Mouse (Mus musculus) right cerebral cortex, postnatal 25 days (tissue): ENCODE measurements around the gene C1qtnf5.

Experiments used
- DNase-seq: peaks from one replicate; pipeline ENCODE4 v3.0.0; 2022

C1qtnf5 gene

DNA sequence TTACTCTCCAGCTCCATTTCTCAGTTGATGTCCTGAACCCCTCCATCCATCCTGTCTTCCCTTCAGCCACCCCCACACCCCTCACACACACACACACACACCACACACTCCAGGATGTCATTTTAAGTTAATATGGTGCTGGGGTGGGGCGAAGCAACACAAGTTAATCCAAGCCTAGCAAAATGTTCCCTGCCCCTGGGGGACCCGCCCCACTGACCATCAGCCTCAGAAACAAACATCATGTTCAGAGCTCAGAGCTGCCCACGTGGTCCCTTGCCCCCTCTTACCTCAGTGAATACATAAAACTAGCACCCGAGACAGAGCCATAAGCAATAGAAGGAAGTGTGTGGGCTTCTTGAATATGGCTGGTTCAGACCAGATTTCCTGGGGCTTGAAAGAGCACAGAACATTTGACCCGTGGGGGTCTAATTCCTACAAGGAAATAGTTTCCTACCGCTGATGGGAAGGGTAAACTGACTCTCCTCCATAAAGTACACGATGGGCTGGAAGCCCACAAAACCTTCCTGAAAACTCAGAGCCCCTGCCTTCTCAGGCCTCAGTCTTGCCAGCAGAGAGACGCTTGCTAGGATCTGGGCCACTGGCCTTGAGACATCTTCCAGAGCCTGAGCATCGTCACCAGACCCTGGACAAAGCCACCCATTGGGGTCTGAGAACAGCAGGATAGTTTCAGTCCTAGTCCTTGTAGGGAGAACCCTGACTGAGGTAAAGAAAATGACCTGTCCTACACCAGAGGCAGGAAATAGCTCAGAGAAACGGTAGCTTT lies 26.9 kb upstream of the C1qtnf5 start:
- no peak for DNase-seq

- DNase-seq = peak; percentile 61
Observed at GRCm38 (mm10) chr9:44080953-44081352, 26.1 kb upstream of the C1qtnf5 start.

DNA sequence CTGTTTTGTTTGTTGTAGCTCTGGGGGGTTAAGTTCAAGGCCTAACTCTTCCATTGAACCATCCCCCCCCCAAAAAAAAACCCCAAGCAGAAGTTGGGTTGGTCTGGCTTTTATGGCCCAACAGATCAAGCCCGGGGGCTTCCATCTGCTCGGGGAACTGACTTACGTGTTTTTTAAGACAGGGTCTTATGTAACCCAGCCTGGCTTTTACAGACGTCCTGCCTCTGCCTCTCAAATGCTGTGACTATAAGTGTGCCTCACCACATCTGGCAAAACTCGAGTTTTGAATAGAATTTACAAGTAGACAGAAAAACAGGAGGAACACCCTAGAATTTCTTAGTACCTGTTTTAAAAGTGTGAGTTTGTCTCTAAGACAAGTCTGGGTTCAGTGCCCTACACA lies 25.5 kb upstream of the C1qtnf5 start:
- no peak for DNase-seq

DNA sequence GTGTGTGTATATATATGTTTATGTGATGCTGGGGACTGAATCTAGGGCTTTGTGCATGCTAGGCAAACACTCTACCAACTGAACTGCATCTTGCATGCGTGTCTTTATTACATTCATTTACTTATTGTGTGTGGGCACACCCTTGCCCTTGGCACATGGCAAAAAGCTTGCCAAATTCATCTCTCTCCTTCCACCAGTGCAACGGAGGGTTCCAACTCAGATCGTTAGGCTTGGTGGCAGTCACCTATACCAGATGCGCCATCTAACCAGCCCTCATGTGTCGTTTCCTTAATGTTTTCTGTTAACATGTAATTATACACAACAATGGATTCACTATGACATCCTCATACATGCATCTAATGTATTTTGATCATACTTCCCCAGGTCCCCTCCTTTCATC lies 24.8 kb upstream of the C1qtnf5 start:
- DNase-seq = no peak

DNA sequence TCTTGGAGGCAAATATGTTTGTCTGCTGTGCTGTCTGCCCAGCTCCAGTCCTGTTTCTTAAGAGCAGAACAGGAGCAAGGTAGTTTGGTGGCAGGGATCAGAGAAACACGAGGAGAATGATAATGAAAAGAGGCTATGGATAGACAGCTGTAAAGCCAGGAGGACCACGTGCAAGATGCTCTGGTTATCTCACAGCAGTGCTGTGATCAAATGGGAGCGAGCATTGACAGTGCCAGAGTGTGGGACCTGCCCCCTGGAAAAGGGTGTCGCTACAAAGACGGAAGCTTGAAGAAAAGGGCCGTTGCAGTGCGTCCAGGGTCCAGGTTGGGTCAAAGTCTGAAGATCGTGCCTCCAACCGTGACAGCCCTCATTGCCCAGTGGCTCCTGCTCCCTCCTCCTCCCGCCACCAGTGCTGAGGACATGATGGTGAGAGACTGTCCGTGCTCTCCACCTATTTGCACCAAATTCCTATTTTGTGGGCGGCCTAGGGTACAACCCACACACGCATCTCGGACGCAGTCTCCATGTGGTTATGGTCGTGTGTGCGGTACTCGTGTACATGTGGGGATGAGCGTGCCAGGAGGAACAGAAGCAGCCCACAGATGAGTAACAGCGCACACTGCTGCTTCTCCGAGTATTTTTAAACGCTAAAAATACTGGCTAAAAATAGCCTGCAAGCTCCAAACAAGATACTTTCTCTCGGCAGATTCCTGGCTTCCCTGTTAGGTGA lies 23.5 kb upstream of the C1qtnf5 start:
- peak; percentile 82 for DNase-seq

GRCm38 (mm10) chr9:44084236-44084635 lies 22.8 kb upstream of the C1qtnf5 start:
- DNase-seq = no peak

DNA sequence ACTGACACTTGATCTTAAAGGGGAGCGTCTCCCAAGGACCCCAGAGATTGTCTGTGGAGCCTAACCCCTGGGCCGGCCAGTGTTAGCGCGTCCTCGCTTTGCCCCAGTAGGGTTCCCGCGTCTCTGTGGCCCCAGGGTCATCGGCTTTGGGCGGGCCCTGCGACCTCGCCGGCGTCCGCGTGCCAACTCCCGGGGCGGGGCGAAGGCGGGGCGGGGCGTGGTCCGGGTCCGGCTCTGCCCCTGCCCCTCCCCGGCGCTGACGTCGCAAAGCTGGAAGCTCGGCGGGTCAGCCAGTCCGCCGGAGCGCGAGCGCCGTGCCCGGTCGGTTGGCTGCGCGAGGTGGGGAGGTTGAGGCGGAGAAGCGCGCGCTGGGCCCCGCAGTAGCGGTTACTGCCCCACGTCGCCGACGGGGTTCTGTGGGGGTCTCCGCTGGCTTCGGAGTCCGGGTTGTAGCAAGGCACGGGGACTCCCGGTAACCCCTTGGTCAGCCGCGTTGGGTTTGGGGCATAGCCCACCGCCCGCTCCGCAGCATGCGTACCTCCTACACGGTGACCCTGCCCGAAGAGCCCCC lies 22.3 kb upstream of the C1qtnf5 start:
- peak; percentile 94 for DNase-seq

DNA sequence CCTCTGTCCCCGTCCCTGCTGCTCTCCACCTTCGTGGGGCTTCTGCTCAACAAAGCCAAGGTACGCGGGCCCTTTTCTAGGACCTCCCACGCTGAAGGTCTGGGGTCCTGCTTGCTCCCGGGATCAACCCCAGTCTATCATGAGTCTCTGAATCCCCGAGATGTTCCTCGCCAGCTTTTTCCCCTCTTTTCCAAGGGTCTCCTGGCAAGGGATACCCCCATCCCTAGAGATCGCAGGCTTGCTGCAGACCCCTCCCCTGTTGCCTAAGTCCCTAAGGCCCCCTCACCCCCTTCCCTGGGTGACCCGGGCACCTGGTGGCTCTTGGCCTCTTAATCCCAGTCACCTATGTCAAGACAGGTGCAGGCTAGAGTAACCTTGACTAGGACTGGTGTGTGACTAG lies 21.8 kb upstream of the C1qtnf5 start:
- no peak for DNase-seq

GRCm38 (mm10) chr9:44085741-44086665 lies 21.0 kb upstream of the C1qtnf5 start:
- peak; percentile 75 for DNase-seq

GRCm38 (mm10) chr9:44086960-44087359 lies 20.1 kb upstream of the C1qtnf5 start:
- no peak for DNase-seq

DNA sequence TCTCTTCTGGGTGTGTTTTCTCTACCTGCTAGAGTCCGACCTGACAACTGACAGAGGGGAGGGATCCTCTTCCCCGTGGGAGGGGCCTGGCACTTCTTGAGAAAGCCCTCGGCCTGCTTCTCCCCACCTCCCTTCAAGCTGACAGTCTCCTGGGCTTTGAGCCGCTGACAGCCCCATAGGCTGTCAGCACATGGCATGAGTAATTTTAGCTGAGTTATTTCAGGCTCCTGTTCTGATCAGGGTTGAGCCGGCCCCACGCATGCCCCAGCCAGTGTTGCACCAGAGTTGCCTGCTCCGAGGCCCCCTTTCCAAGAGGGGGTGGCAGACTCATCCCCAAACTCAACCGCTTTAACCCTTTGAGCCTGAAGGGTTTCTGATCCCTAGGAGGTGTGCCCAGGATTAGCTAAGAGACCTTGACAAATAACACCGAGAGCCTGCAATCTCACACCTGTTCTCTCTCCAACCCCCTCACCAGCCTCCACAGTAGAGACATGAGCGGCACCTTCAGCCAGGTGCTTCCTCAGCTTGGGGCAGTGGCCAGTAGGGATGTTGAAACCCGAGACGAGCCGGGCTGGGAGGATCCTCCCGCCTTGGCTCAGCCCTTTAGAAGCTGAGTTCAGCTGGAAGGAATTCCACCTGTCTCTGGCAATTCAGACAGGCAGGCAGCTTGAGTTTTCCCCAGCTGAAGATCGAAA lies 19.1 kb upstream of the C1qtnf5 start:
- peak; percentile 60 for DNase-seq

DNA sequence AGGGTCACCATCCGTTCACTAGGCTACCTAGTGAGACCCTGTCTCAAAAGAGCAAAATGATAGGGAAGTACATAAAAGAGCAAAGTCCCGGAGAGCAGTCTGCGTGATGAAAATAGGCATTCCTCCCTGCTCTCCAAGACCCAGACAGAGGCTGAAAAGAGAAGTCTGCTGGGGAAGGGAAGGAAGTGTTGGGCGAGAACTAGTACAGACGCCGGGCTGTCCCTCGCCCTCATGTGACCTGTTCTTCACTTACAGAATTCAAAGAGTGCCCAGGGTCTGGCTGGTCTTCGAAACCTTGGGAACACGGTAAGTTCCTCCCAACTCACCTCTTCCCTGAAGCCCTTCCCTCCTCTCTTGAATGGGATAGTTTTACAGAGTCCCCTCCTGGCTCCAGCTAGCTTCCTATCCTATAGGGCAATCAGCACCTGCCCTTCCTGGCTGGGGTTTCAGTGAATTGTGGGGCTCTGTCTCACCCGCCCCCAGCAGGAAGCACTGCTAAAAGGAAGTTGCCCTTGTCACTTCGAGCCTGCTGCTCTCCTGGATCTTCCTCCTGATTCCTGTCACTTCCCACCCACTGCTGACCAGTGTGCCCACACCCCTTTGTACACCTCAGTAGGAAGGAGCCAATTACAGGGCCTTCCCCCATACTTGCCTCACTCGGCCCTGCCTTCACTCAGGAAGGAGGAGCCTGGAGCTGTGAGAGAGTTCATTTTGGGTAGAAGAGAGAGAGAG lies 18.0 kb upstream of the C1qtnf5 start:
- no peak for DNase-seq

GRCm38 (mm10) chr9:44093612-44094503 lies 13.2 kb upstream of the C1qtnf5 start:
- DNase-seq = peak; percentile 83

DNA sequence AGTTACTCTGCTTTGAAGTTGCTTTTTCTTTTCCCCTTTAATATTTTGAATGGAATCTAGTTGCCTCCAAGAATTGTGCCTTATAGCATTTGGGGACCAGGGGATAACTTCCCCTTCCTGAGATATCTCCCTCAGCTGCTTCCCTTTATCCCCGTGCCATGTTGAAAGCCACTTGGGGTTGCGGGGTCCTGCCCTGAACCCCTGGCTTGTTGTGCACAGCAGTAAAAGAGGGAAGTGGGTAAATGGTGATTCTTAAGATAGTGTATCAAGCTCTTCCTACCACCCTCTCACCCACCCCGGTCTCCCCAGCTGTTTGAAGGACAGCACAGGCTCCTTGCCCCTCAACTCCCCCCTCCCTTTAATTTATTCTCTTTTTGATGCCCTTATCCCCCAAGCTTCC lies 12.3 kb upstream of the C1qtnf5 start:
- no peak for DNase-seq

- no peak for DNase-seq
Observed at GRCm38 (mm10) chr9:44095781-44096180, 11.3 kb upstream of the C1qtnf5 start.

DNA sequence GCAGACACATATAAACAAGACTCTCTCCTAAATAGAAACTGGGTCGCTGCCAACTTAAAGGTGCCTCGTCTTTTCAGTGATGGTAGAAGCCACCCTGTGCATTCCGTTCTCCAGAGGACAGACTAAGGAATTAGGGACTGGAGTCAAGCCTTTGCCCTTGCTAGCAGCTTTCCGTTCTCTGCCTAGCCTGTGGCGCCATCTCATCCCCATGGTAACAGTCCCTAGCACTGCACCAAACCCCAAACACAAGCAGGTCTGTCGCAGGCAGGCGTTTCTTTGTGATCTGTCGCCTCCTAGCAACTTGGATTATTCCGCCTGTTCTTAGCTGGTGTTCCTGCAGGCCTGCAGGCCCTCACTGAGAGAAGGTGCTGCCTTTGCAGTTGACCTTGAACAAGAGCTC lies 10.5 kb upstream of the C1qtnf5 start:
- DNase-seq = peak; percentile 66

- DNase-seq = no peak
Observed at GRCm38 (mm10) chr9:44101490-44101889, 5.6 kb upstream of the C1qtnf5 start, which contains the start of gene Mfrp. Mfrp (plus strand) TSS chr9:44101729.

- DNase-seq = no peak
Observed at GRCm38 (mm10) chr9:44104881-44105280, 2.2 kb upstream of the C1qtnf5 start.

DNA sequence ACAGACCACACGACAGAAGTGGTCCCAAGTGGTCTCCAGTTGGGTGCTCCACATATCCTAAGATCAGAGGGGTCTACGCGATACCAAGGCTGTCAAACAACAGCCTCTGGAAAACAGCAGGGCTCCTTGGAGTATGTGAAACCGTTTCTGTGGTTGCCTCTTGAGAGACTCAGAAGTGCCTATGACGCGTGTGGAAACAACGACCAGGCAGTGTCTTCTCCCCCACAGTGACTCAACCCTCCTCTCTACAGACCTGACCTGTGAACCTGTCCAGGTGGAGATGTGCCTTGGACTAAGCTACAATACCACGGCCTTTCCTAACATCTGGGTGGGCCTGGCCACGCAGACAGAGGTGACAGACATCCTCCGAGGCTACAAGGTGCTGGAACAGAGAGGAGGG lies 1.3 kb upstream of the C1qtnf5 start:
- no peak for DNase-seq

DNA sequence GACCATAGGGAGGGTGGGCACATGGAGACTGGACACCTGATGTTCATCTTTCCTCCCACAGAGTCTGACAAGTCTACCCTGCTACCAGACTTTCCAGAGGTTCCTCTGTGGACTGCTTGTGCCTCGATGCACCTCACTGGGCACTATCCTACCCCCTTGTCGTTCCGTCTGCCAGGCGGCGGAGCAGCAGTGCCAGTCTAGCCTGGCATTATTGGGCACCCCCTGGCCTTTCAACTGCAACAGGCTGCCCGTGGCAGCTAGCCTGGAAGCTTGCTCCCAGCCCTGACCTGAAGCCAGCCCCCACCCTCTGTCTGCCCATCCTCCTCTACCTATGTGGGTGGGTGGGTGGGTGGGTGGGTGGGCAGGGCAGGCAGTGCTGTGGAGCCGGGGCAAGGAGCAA lies 863 bp upstream of the C1qtnf5 start:
- no peak for DNase-seq
